Mouse (Mus musculus): ENCODE data around the gene Lax1.

The Lax1 gene

DNA sequence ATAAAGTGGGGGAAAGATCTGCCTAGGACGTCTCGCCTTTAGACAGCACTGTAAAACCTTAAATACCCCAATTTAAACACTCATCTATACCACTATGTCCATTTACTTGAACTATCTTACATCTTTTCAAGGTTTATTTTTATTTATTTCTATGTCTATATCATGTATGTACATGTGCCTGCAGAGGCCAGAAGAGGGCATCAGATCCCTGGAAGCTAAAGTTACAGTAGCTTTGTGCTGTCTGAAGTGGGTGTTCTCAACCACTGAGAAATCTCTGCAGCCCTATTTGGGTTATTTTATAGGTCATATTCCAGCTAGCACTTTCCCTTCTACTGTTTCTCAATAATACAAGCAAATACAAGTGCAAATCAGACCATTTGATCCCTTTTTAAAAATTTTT, 57.7 kb downstream of the Lax1 start:
- peak; percentile 28 for DNase-seq (ENCODE audit: low read depth)
